Mouse (Mus musculus): Measurements from ENCODE around the gene Mapk1ip1. TPM values are rescaled to one million over a fixed set of nuclear protein-coding genes. Genes with fewer than 3 reads are reported as not detected.
A peak's percentile ranks its signal among the peaks of the same experiment; 100 is the strongest.

The Mapk1ip1 gene
- polyA plus RNA-seq, 1 experiment: 94.0 TPM

- DNase-seq (ENCODE audit: extremely low spot score in 1 of 2, low spot score in 1 of 2): no peak
These were observed 4.5 kb downstream of the Mapk1ip1 start for GRCm38 (mm10) chr7:138841436-138842151.

GRCm38 (mm10) chr7:138840594-138841021, 5.5 kb downstream of the Mapk1ip1 start:
- DNase-seq (ENCODE audit: extremely low spot score in 1 of 2, low spot score in 1 of 2): peak; percentile 68 to 94

- DNase-seq (ENCODE audit: extremely low spot score in 1 of 2, low spot score in 1 of 2): no peak
These were observed 11.0 kb downstream of the Mapk1ip1 start for GRCm38 (mm10) chr7:138835028-138835427.

DNA sequence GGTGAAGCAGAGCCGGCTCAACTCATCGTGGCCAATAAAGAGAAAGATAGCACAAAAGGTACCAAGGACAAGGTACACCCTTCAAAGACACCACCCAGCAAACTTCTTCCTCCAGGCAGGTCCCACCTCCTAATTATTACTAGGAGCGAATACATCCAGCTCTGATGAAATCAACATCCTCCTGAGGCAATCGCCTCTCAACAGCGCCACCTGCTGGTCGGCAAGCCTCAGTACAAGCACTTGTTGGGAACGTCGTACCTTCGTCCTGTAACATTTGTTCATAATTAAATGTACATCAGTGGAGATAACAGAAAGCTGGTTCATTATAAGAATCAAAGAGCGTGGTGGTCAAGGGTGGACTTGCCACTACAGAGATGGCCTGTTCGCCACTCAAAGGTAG, 18.3 kb downstream of the Mapk1ip1 start:
- peak in 1 of 2 experiments; percentile 82 for DNase-seq (ENCODE audit: extremely low spot score in 1 of 2, low spot score in 1 of 2)

DNA sequence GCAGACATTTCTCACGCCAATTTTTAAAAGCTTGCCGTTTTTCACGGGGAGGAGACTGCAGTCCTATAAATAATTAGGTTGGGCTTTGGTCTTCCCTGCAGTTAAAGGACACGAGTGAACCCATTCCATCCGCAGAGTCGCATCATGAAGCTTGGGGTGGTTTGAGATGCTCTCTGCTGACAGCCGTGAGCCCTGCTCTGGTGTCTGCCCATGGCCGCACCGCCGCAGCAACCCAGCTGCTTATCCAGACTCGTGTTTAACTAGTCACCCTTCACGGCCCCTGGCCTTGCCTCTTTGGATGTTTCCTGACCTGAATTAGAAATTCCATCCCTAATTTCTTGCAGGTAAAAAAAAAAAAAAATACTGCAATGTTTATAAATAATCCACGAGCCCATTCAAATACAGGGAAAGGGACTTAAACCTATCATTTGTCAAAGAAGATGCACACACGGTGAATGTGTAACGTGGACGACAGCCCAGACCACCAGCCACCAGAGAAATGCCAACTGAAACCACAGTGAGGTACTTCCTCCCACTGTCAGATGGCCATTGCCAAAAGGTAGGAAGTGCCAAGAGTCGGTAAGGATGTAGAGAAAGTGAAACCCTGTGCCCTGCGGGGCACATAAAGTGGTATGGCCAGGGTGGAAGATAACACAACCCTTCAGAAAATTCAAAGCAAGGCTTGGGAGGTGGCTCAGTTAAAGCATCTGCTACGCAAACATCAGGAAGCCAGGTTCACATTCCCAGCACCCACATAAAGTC, 20.9 kb downstream of the Mapk1ip1 start:
- no peak for DNase-seq (ENCODE audit: extremely low spot score in 1 of 2, low spot score in 1 of 2)

DNA sequence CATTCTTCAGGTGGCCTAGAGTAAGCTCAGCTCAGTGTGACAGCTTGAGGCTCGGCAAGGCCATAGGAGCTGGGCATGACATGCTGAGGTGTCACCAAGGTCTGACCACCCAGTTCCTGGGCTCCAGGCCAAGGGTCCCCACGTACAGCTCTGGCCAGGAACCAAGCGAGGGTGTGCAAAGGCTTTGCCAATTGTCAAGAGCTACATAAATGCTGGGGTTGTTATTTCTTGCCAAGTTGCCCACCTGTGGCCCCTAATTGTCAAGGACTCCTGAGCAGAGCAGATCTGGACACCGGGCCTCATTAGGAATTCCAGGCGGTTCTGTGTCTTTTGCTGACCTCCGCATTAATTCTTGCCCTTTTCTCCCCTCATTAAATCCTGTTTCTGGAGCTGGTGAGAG, 21.6 kb downstream of the Mapk1ip1 start:
- no peak for DNase-seq (ENCODE audit: extremely low spot score in 1 of 2, low spot score in 1 of 2)

GRCm38 (mm10) chr7:138818314-138818713, 27.8 kb downstream of the Mapk1ip1 start:
- no peak for DNase-seq (ENCODE audit: extremely low spot score in 1 of 2, low spot score in 1 of 2)

- DNase-seq (ENCODE audit: extremely low spot score in 1 of 2, low spot score in 1 of 2): no peak
These were observed 32.7 kb downstream of the Mapk1ip1 start for GRCm38 (mm10) chr7:138813213-138813875.

- DNase-seq (ENCODE audit: extremely low spot score in 1 of 2, low spot score in 1 of 2): no peak
These were observed 38.9 kb downstream of the Mapk1ip1 start for GRCm38 (mm10) chr7:138807146-138807545.

- DNase-seq (ENCODE audit: extremely low spot score in 1 of 2, low spot score in 1 of 2): no peak
These were observed 42.7 kb downstream of the Mapk1ip1 start for GRCm38 (mm10) chr7:138803386-138803785.

DNA sequence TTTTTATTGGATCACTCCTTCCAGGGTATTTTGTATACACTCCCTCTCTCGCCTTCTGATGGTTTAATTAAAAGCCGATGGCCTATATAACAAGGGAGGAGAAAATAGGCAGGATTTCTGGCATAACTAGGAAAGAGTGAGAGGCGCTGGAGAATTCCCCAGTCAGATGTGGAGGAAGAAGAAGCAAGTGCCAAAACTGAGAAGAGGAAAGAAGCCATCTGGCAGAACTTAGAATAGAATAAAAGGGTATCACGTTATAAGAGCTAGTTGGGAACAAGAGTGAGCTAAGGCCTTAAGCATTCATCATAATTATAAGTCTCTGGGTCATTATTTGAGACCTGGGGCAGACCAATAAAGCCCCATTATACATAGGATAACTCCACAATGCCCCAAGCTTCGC, 58.0 kb downstream of the Mapk1ip1 start:
- peak; percentile 19 to 74 for DNase-seq (ENCODE audit: extremely low spot score in 1 of 2, low spot score in 1 of 2)

Other genes starting within 250 kb of the Mapk1ip1 start
- gene Ppp2r2d, start 194 bp downstream of the Mapk1ip1 start, polyA plus RNA-seq (2012; rRNA removed): 62.3 and 64.9 TPM in 2 replicates
- 81.0 and 86.7 TPM in 2 replicates for gene Bnip3, start 63.2 kb upstream of the Mapk1ip1 start, polyA plus RNA-seq (2012; rRNA removed)
- gene Jakmip3, start 94.5 kb upstream of the Mapk1ip1 start, polyA plus RNA-seq (2012; rRNA removed): 41.0 and 43.0 TPM in 2 replicates
- gene Dpysl4, start 239.7 kb upstream of the Mapk1ip1 start, polyA plus RNA-seq (2012; rRNA removed): 60.6 and 64.0 TPM in 2 replicates

Data from frontal cortex, adult 2 months (tissue).